Mouse (Mus musculus): ENCODE measurements around the gene Ttc7b. TPM values are rescaled to one million over a fixed set of nuclear protein-coding genes. Genes with fewer than 3 reads are reported as not detected.

Ttc7b gene
- polyA plus RNA-seq, 1 experiment from 2014 or later = 5.0 TPM

DNA sequence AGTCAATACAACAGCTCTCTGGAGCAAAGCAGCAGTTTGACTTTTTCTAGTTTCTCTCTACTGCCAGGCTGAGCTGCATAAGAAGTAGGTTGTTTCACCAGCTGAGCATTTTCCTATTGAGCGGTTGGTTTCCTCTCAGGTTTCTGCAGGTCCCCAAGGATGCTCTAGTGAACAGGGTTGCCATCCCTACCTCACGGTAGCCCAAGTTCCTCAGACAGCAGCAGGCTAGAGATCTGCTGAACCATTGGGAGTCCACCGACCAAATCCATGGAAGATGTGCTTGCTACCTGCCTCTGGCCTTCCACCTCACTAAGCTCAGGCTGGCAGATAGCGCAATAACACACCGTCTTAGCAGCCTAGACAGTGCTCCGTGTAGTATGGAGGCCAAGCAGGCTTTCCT, 95.6 kb downstream of the Ttc7b start:
- Histone ChIP-seq H3K4me1 (peaks cover 13% of the 10 kb centered on the region), H3K36me3 (no peaks in the 10 kb centered on the region), H3K9me3 (no peaks in the 10 kb centered on the region), H3K4me3 (no peak overlapping the region), H3K27ac (no peak overlapping the region), H3K9ac (no peak overlapping the region), H3K4me2 (no peak overlapping the region), H3K27me3 (no peaks in the 10 kb centered on the region)
- no peak for ATAC-seq (ENCODE audit: insufficient number of reproducible peaks, low FRiP score, low TSS enrichment, low read depth)
- 88% methylated on average over 6 of the region's 6 CpGs for WGBS

DNA sequence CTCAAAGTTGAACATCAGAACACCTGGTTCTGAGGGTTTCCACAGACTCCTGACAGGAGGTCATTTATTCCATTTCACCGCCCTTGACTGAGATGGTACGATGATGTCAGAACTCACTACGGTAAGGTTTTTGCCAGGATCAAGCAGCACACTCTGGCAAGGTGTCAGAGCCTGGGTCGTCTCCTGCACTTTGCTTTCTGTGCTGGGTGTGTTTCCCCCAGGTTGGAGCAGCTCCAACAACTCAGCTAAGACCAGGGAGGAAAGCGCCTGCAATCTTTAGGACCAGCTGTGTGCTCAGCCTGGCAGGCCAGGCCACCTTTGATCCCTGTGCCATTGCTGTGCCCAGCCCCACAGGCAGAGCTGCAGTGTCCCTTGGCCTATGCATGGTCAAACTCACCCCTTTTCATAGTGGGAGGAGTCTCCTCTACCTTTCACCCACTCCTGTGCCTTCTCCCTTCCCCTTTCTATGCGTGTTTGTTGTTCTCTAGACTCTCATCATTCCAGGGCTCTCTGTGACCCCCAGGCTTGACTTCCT, 98.3 kb downstream of the Ttc7b start:
- Histone ChIP-seq H3K27ac (no peak overlapping the region), H3K36me3 (no peaks in the 10 kb centered on the region), H3K9ac (no peak overlapping the region), H3K4me3 (no peak overlapping the region), H3K27me3 (no peaks in the 10 kb centered on the region), H3K4me1 (peaks cover 13% of the 10 kb centered on the region), H3K9me3 (no peaks in the 10 kb centered on the region), H3K4me2 (no peak overlapping the region)
- WGBS = 63% methylated on average over 6 of the region's 6 CpGs
- ATAC-seq (ENCODE audit: insufficient number of reproducible peaks, low FRiP score, low TSS enrichment, low read depth) = no peak

DNA sequence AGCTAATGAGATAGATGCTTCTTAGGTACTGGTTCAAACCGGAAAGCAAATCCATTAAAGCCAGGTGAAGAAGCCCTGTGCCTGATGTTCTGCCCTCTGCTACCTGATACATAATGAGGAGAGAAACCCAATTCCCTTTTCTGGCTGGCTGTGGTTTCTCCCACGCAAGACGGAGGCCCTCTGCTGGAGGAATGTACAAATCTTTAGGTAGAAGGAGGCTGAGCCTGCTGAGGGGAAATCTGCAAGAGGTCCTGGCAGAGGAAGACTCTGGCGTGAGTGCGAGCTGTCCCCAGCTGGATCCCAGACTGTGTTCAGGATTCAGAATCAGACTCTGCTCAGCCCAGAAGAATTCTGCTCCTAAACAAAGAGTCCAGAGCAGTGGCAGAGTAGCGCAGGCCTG, 99.1 kb downstream of the Ttc7b start:
- Histone ChIP-seq H3K36me3 (no peaks in the 10 kb centered on the region), H3K9me3 (no peaks in the 10 kb centered on the region), H3K27me3 (no peaks in the 10 kb centered on the region), H3K4me3 (no peak overlapping the region), H3K4me2 (no peak overlapping the region), H3K4me1 (peaks cover 13% of the 10 kb centered on the region), H3K27ac (no peak overlapping the region), H3K9ac (no peak overlapping the region)
- ATAC-seq (ENCODE audit: insufficient number of reproducible peaks, low FRiP score, low TSS enrichment, low read depth) = no peak
- whole genome bisulfite sequencing = 57% methylated on average over 6 of the region's 6 CpGs

DNA sequence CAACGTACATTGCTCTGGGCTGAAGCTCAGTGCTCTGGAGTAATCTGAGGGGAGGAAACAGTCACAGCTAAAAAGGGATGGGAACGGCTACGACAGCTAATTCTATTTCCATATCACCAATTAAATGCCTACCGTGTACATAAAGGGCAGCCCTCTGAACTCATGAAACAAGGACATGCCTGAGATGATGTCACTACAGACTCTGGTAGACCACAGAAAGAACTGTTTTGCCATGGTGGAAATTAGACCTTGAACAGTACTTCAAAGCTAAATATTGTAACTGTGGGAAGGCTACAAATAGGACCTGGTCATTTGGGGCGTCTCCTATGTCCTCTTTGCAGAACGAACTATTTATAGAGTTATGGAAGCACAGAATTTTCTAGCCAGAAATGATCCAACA, 99.7 kb downstream of the Ttc7b start:
- H3K4me3 ChIP-seq = no peak overlapping the region
- H3K9me3 ChIP-seq = no peaks in the 10 kb centered on the region
- no peak for ATAC-seq (ENCODE audit: insufficient number of reproducible peaks, low FRiP score, low TSS enrichment, low read depth)
- H3K36me3 ChIP-seq = no peaks in the 10 kb centered on the region
- H3K4me2 ChIP-seq = no peak overlapping the region
- peaks cover 13% of the 10 kb centered on the region for H3K4me1 ChIP-seq
- H3K27me3 ChIP-seq = no peaks in the 10 kb centered on the region
- WGBS = 80% methylated on average over 6 of the region's 6 CpGs
- no peak overlapping the region for H3K27ac ChIP-seq
- no peak overlapping the region for H3K9ac ChIP-seq

DNA sequence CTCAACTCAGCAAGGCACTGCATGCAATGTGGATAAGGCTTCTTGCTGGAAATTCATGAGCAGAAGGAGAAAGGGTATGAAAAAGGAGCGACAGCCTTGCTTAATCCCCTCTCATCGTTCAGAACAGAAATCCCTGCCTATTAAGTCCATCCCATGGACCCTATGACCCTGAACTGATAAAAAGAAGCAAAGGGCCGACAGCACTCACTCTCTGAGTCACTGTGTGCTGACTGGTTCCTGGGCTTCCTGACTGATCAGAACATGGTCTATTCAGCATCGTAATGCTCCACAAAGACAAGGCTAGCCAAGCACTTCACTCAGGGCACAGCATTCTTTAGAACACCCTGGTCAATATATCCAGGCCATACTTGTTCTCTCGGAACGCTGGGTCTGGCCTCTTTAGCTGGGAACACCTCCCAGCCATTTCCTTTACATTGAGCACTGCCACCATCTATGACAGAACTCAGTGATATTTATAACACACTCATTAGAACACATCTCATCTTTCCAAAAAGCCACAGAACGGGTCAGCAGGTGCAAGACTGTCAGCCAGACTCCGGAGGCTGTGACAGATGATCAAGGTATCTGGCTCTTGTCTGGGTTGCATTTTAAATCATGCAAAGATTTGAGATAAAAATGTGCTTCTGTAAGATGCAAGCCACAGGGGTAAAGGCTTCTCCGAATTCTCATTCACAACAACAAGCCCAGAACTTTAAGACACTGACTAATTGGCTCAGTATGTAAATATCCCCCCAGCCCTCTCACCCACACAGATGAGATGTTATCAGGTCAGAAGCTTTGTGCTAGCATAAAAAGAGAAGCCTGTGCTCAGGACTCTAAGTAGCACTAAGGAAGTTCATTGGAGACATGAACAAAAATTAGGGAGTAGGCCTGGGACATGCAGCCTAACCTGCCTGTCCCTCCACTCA, 100.4 kb downstream of the Ttc7b start:
- no peak overlapping the region for H3K9ac ChIP-seq
- H3K9me3 ChIP-seq = no peaks in the 10 kb centered on the region
- no peaks in the 10 kb centered on the region for H3K27me3 ChIP-seq
- H3K4me2 ChIP-seq = no peak overlapping the region
- no peak overlapping the region for H3K4me3 ChIP-seq
- ATAC-seq (ENCODE audit: insufficient number of reproducible peaks, low FRiP score, low TSS enrichment, low read depth) = no peak
- peaks cover 11% of the 10 kb centered on the region for H3K4me1 ChIP-seq
- H3K36me3 ChIP-seq = peaks cover 3% of the 10 kb centered on the region; the same call in 1 of the 2 replicates
- H3K27ac ChIP-seq = no peak overlapping the region
- 77% methylated on average over 9 of the region's 9 CpGs for WGBS

DNA sequence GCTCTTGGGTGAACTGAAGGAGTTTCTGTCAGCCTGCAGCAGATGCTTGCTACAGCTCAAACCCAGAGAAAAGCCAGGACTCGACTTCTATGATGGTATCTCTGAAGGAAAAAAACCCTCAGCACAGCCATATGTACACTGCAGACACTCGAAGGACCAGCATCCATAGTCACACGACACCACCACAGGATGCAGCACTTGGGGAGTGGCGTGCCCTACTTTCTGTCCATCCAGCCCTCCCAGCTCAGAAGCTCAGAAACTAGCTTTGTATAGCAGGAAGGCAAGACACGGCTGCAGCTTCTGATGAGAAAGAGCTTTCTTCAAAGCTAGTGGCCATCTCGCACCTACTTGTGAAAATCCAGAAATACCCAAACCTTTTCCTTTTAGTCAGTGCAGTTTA, 104.8 kb downstream of the Ttc7b start:
- 66% methylated on average over 6 of the region's 6 CpGs for WGBS

DNA sequence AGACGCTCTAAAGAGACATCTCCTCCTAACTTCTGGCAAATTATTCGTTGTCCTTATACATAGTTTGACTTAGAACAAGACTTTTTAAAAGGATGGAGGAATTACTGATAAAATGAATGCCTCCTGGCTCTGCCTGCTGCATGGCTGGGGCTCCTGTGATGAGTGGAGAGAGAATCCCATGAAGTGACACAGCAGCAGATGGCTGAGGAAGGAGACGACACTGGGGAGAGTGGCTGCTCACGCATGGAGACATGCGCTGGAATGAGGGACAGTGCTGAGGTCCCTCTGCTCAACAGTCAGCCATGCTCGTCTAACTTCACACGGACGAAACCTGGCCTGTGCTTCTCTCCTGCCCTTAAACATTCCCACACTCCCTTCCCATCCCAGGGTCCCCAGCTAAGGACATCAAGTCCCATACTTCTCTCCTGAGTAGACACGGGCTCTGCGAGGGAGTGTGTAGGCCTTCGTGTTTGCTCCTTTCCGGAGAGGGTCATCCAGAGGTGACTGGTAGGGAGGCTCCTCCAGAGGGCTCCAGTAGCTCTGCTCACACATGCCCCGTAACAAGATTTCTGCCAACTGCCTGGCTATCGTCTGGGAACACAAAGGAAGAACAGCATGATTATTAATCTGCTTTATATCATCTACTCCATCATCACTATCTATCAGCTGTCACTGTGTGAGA, 105.8 kb downstream of the Ttc7b start:
- no peak overlapping the region for H3K4me2 ChIP-seq
- peaks cover 22% of the 10 kb centered on the region for H3K36me3 ChIP-seq
- WGBS = 78% methylated on average over 14 of the region's 14 CpGs
- no peak overlapping the region for H3K4me3 ChIP-seq
- H3K27me3 ChIP-seq = no peaks in the 10 kb centered on the region
- no peaks in the 10 kb centered on the region for H3K4me1 ChIP-seq
- H3K9me3 ChIP-seq = no peaks in the 10 kb centered on the region
- ATAC-seq (ENCODE audit: insufficient number of reproducible peaks, low FRiP score, low TSS enrichment, low read depth) = no peak
- H3K27ac ChIP-seq = no peak overlapping the region
- H3K9ac ChIP-seq = no peak overlapping the region

More for the DNA sequence above, 104.8 kb downstream of the Ttc7b start:
- Histone ChIP-seq H3K4me3 (no peak overlapping the region), H3K4me1 (no peaks in the 10 kb centered on the region), H3K9me3 (no peaks in the 10 kb centered on the region), H3K4me2 (no peak overlapping the region), H3K36me3 (peaks cover 22% of the 10 kb centered on the region), H3K27me3 (no peaks in the 10 kb centered on the region), H3K9ac (no peak overlapping the region), H3K27ac (no peak overlapping the region)
- ATAC-seq (ENCODE audit: insufficient number of reproducible peaks, low FRiP score, low TSS enrichment, low read depth) = no peak

DNA sequence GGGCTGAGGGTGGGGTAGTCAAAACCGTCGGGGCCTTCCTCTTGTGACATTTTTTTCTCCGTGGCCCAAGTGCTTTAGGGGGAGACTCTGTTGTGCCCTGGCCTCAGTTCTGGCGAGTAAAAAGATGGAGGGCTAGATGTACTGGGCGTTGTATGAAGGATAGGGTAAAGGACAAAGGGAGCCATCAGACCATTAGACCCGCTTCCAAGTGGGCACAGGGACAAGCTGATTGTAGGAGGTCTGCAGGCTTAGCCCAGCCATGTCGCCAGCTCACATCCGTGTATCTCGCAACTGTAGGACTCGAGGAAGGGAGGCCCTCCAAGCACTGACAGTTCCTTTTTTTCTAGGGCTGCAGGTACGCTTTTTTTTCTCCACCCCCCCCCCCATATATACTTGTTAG, 111.9 kb downstream of the Ttc7b start:
- no peak overlapping the region for H3K27ac ChIP-seq
- no peak overlapping the region for H3K4me3 ChIP-seq
- ATAC-seq (ENCODE audit: insufficient number of reproducible peaks, low FRiP score, low TSS enrichment, low read depth) = no peak
- no peak overlapping the region for H3K9ac ChIP-seq
- no peaks in the 10 kb centered on the region for H3K4me1 ChIP-seq
- H3K4me2 ChIP-seq = no peak overlapping the region
- H3K36me3 ChIP-seq = peaks cover 17% of the 10 kb centered on the region
- H3K9me3 ChIP-seq = no peaks in the 10 kb centered on the region
- 87% methylated on average over 11 of the region's 11 CpGs for WGBS
- no peaks in the 10 kb centered on the region for H3K27me3 ChIP-seq

DNA sequence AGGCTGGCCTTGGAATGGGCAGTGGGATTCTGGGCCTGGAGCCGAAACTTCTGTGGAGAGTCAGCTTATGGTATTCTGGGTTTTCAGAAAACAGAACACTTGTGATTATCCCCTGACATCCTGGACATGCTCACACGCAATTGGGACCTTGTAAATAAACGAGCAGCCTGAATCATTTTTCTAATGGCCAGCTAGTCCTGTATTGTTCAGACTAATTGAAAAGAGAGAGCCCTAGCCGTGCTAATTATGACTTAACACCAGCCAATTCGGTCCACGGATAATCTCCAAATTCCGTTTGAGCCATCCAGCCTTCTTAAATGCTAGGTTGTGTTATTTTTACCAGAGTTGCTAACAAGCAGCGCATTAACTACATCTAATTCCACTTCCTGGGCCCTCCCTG, 112.5 kb downstream of the Ttc7b start:
- WGBS = 64% methylated on average over 8 of the region's 8 CpGs
- H3K9me3 ChIP-seq = no peaks in the 10 kb centered on the region
- ATAC-seq (ENCODE audit: insufficient number of reproducible peaks, low FRiP score, low TSS enrichment, low read depth) = no peak
- H3K4me3 ChIP-seq = no peak overlapping the region
- no peak overlapping the region for H3K4me2 ChIP-seq
- no peak overlapping the region for H3K9ac ChIP-seq
- no peaks in the 10 kb centered on the region for H3K27me3 ChIP-seq
- H3K4me1 ChIP-seq = no peaks in the 10 kb centered on the region
- H3K27ac ChIP-seq = no peak overlapping the region
- H3K36me3 ChIP-seq = peaks cover 20% of the 10 kb centered on the region; the same call in 1 of the 2 replicates

DNA sequence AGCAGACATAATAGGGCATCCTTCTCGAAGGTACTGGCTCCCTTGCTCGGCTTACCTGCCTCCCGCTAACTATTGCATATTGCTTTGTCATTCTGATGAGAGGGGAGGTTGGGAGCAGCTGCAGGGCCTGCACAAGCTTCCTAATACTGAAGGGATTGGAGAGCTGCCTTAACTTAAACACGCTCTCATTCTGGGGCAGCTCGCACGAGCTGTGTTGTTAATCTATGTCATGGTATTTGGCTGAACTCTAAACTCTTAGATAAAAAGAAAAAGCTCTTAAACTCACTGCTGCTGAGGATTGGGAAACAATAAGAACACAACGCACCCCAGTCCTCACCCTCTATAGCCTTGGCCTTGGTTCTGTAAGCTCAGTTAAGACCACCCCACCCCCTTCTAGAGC, 113.3 kb downstream of the Ttc7b start:
- H3K27me3 ChIP-seq = no peaks in the 10 kb centered on the region
- H3K27ac ChIP-seq = no peak overlapping the region
- peaks cover 22% of the 10 kb centered on the region for H3K36me3 ChIP-seq
- no peak overlapping the region for H3K4me3 ChIP-seq
- no peak overlapping the region for H3K4me2 ChIP-seq
- H3K9me3 ChIP-seq = no peaks in the 10 kb centered on the region
- H3K4me1 ChIP-seq = no peaks in the 10 kb centered on the region
- 48% methylated on average over 7 of the region's 7 CpGs for WGBS
- no peak overlapping the region for H3K9ac ChIP-seq
- no peak for ATAC-seq (ENCODE audit: insufficient number of reproducible peaks, low FRiP score, low TSS enrichment, low read depth)

DNA sequence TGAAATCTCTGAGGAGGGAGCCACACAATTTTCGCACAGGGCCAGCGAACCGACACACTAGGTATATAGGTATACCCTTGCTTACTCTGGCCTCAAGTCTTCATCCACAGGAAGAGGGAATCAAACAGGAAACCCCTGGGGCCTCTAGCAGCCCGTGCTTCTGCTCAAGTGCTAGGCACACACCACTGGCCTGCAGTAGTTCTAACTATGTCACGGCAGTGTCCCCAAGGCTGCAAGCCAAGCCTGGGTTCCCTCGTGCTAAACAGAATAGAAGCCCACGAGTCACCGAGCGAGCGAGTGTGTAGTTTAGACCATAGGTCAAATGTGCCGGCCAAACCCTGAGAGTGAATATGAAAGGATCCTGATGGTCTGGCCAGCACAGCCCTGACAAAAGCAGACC, 114.5 kb downstream of the Ttc7b start:
- Histone ChIP-seq H3K9ac (no peak overlapping the region), H3K4me2 (no peak overlapping the region), H3K4me3 (no peak overlapping the region), H3K36me3 (peaks cover 29% of the 10 kb centered on the region), H3K27ac (no peak overlapping the region), H3K27me3 (no peaks in the 10 kb centered on the region), H3K4me1 (no peaks in the 10 kb centered on the region), H3K9me3 (no peaks in the 10 kb centered on the region)
- no peak for ATAC-seq (ENCODE audit: insufficient number of reproducible peaks, low FRiP score, low TSS enrichment, low read depth)
- WGBS = 79% methylated on average over 11 of the region's 11 CpGs

DNA sequence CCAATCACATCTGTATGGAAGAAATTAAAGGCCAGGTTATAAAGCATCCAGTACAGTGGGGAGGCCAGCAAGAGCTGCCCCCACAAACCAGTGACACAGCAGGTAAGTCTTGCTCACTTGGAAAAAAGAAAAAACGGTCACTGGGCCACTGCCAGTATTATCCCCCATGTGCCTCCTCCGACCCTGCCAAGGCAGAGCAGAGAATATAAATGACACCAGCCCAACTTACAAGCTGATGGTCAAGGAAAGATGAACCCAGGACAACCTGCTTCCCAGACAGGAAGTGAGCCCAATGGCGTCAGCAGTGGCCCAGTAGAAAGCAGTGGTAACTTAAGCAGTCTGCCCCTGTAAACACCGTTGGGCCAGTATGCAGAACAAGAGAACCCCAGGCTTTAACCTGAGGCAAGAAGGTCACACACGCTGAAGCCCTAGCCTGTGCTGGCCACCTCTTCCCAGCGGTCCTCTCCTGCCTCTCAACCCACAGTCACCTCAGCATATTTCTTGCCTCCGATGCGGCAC, 115.1 kb downstream of the Ttc7b start:
- H3K4me2 ChIP-seq = no peak overlapping the region
- no peaks in the 10 kb centered on the region for H3K9me3 ChIP-seq
- no peak overlapping the region for H3K9ac ChIP-seq
- H3K27ac ChIP-seq = no peak overlapping the region
- H3K36me3 ChIP-seq = peaks cover 31% of the 10 kb centered on the region
- no peaks in the 10 kb centered on the region for H3K27me3 ChIP-seq
- WGBS = 86% methylated on average over 8 of the region's 8 CpGs
- ATAC-seq (ENCODE audit: insufficient number of reproducible peaks, low FRiP score, low TSS enrichment, low read depth) = no peak
- H3K4me1 ChIP-seq = no peaks in the 10 kb centered on the region
- no peak overlapping the region for H3K4me3 ChIP-seq
